Mouse (Mus musculus): ENCODE data around the gene Greb1. TPM values are rescaled to one million over a fixed set of nuclear protein-coding genes. Genes with fewer than 3 reads are reported as not detected.

The Greb1 gene
- polyA plus RNA-seq, 1 experiment from 2014 or later: 0.31 TPM

DNA sequence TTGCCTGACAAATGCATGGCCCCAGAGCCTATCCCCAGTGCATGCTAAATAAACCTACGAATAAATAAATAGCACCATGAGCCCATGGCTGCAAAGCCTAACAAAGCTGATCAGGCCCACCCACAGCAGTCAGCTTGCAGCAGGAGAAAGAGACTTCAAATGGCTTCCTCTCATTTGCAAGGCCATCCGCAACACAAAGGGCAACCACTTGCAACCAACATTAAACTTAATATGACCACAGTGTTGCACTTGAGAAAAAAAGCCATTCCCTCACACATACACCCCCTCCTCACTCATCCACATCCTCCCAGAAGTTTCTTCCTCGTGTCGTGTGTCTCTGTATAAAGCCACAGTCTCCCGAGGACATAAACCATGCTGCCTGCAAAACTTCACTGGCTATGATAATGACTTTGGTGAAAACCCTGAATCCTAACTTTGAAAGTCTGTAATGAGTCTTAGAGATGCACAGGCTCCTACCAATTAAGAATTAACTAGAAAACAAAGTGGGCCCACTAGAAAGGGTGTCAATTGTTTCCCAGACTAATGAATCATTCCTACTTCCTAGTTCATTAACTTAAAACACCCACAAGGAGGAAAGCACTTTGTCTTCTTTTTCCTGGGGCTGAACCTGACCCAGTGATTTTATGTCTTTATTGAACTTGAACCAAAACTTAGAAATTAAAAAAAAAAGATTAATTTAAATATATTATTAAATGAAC, 2.7 kb upstream of the Greb1 start:
- 4% methylated on average over 5 of the region's 5 CpGs for WGBS
- peaks cover 13% of the 10 kb centered on the region for H3K4me1 ChIP-seq

DNA sequence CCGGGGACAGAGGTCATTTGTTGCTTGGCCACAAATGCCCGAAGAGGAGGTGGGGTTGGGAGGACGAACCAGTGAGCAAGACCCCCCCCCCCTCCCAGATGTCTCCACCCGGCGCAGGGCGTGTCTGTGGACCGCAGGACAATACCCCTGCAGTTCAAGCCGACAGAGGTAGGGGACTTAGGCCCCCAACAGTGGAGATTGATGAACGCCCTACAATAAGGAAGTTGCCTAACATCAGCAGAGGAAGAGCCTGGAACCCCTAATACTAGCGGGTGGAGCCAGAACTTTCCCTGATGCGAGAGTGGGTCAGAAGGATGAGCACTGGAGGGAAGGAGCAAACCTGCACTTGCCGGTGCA, 251 bp upstream of the Greb1 start:
- peak; percentile 30 for ATAC-seq (replicated peaks)
- H3K4me3 ChIP-seq: peak overlapping the region; percentile 57
- H3K4me1 ChIP-seq: peaks cover 13% of the 10 kb centered on the region
- peak overlapping the region; percentile 99 for H3K4me2 ChIP-seq (replicated peaks)
- H3K9me3 ChIP-seq: no peaks in the 10 kb centered on the region
- H3K27me3 ChIP-seq: peaks cover 21% of the 10 kb centered on the region
- no peak overlapping the region for H3K27ac ChIP-seq (replicated peaks)
- H3K9ac ChIP-seq (replicated peaks): peak overlapping the region; percentile 51
- H3K36me3 ChIP-seq: no peaks in the 10 kb centered on the region
- 1% methylated on average over 12 of the region's 12 CpGs for WGBS

More for the DNA sequence above, 2.7 kb upstream of the Greb1 start:
- Histone ChIP-seq H3K9ac (replicated peaks) (no peak overlapping the region), H3K36me3 (no peaks in the 10 kb centered on the region), H3K4me3 (no peak overlapping the region), H3K27ac (replicated peaks) (no peak overlapping the region), H3K9me3 (no peaks in the 10 kb centered on the region), H3K4me2 (replicated peaks) (no peak overlapping the region), H3K27me3 (peaks cover 26% of the 10 kb centered on the region)
- no peak for ATAC-seq (replicated peaks)

DNA sequence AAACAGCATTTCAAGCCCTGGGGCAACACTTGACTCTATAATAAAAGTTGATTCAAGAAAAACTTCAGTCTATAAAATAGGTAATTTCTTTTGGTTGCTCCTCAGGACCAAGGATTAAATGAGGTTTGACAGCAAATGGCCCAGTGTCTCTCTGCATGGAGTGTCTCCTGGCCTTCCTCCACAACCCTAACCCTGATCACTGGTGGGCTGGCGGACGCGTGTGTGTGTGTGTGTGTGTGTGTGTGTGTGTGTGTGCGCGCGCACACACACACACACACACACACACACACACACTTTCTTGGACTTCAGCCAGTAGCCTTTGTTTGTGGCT, 793 bp downstream of the Greb1 start:
- Histone ChIP-seq H3K9me3 (no peaks in the 10 kb centered on the region), H3K27me3 (peaks cover 21% of the 10 kb centered on the region), H3K4me3 (peak overlapping the region; percentile 57), H3K4me1 (peaks cover 13% of the 10 kb centered on the region), H3K36me3 (no peaks in the 10 kb centered on the region), H3K9ac (replicated peaks) (no peak overlapping the region; the same call in 1 of the 2 replicates), H3K4me2 (replicated peaks) (peak overlapping the region; percentile 99), H3K27ac (replicated peaks) (no peak overlapping the region)
- ATAC-seq (replicated peaks): peak; percentile 42; the same call in 1 of the 2 replicates
- WGBS: 10% methylated on average over 5 of the region's 6 CpGs

GRCm38 (mm10) chr12:16798894-16799293, 1.8 kb downstream of the Greb1 start:
- ATAC-seq (replicated peaks): no peak
- WGBS: 63% methylated on average over 3 of the region's 3 CpGs
- H3K27ac ChIP-seq (replicated peaks): no peak overlapping the region
- H3K27me3 ChIP-seq: peaks cover 18% of the 10 kb centered on the region
- no peak overlapping the region for H3K9ac ChIP-seq (replicated peaks)
- no peaks in the 10 kb centered on the region for H3K9me3 ChIP-seq
- no peak overlapping the region for H3K4me3 ChIP-seq
- H3K36me3 ChIP-seq: no peaks in the 10 kb centered on the region
- peaks cover 13% of the 10 kb centered on the region for H3K4me1 ChIP-seq
- no peak overlapping the region for H3K4me2 ChIP-seq (replicated peaks)

DNA sequence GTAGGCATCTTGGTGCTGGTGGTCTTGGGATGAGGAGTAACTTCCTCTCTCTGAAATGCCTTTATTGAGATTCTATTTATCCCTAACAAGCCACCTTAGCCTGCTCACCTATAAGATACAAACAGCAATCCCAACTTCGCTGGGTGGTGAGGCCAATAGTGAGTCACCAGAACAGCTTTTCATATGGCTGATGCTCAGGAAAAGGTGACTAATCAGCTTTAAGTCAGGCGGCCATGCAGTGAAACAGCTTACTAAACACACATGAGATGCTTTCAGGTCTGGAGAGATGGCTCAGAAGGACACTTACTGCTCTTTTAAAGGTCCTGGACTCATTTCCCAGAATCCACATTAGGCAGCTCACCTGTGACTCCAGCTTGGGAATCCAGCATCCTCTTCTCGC, 4.9 kb downstream of the Greb1 start:
- ATAC-seq (replicated peaks): no peak
- 85% methylated on average over 3 of the region's 3 CpGs for WGBS
- Histone ChIP-seq H3K9ac (replicated peaks) (no peak overlapping the region), H3K27me3 (peaks cover 7% of the 10 kb centered on the region; the same call in 1 of the 2 replicates), H3K36me3 (no peaks in the 10 kb centered on the region), H3K9me3 (no peaks in the 10 kb centered on the region), H3K4me1 (peaks cover 9% of the 10 kb centered on the region), H3K4me2 (replicated peaks) (no peak overlapping the region), H3K4me3 (no peak overlapping the region), H3K27ac (replicated peaks) (no peak overlapping the region)

GRCm38 (mm10) chr12:16793371-16793770, 7.3 kb downstream of the Greb1 start:
- ATAC-seq (replicated peaks): no peak
- Histone ChIP-seq H3K4me1 (0 out of 2 replicates have a peak, but pooled peaks cover 3% of the 10 kb centered on the region), H3K4me3 (no peak overlapping the region), H3K36me3 (no peaks in the 10 kb centered on the region), H3K9ac (replicated peaks) (no peak overlapping the region), H3K27ac (replicated peaks) (no peak overlapping the region), H3K4me2 (replicated peaks) (no peak overlapping the region), H3K9me3 (no peaks in the 10 kb centered on the region), H3K27me3 (no peaks in the 10 kb centered on the region)
- 93% methylated on average over 4 of the region's 4 CpGs for WGBS

- Histone ChIP-seq H3K4me3 (no peak overlapping the region), H3K27ac (replicated peaks) (no peak overlapping the region), H3K27me3 (no peaks in the 10 kb centered on the region), H3K4me2 (replicated peaks) (no peak overlapping the region), H3K36me3 (no peaks in the 10 kb centered on the region), H3K4me1 (0 out of 2 replicates have a peak, but pooled peaks cover 3% of the 10 kb centered on the region), H3K9ac (replicated peaks) (no peak overlapping the region), H3K9me3 (no peaks in the 10 kb centered on the region)
- WGBS: 52% methylated on average over 4 of the region's 4 CpGs
- ATAC-seq (replicated peaks): no peak
Measured at GRCm38 (mm10) chr12:16790456-16790855, 10.2 kb downstream of the Greb1 start.

DNA sequence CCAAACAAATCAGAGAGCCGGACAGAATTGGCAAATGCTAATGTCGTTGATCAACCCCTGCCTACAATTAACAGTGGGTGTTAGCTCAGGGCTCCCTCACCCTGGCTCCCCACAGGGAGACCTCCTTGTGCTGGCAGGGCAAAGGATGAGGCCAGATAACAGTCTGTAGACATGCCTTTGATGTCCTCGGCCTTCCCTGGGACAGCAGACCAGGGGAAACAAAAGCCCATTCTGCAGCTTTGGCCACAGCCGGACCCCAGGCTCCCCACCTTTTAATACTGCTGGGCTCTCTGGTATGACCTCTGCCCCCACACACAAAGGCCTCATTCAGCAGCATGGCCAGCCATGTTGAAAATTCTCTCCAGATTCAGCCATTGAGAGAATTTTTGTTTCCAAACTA, 10.9 kb downstream of the Greb1 start:
- Histone ChIP-seq H3K9ac (replicated peaks) (no peak overlapping the region), H3K27me3 (no peaks in the 10 kb centered on the region), H3K4me1 (0 out of 2 replicates have a peak, but pooled peaks cover 3% of the 10 kb centered on the region), H3K9me3 (no peaks in the 10 kb centered on the region), H3K4me2 (replicated peaks) (no peak overlapping the region), H3K36me3 (no peaks in the 10 kb centered on the region), H3K27ac (replicated peaks) (no peak overlapping the region), H3K4me3 (no peak overlapping the region)
- WGBS: 7% methylated on average over 4 of the region's 4 CpGs
- no peak for ATAC-seq (replicated peaks)

DNA sequence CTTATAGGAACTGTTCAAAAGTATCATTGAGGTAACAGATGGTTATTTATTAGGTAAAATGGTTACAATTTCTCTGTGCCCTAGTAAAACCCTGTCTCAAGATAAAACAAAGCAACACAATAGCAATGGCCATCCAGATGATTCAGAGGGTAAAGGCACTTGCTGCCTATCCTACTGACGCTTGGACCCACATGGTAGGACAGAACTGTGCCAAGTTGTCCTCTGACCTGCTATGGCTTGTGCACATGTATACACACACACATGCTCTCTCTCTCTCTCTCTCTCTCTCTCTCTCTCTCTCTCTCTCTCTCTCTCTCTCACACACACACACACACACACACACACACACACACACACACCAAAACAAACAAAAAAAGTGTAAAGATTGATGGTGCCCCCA, 11.5 kb downstream of the Greb1 start:
- 17% methylated on average over 1 of the region's 1 CpGs for WGBS
- no peak for ATAC-seq (replicated peaks)

GRCm38 (mm10) chr12:16788600-16788999, 12.1 kb downstream of the Greb1 start:
- Histone ChIP-seq H3K4me2 (replicated peaks) (no peak overlapping the region), H3K9me3 (no peaks in the 10 kb centered on the region), H3K27me3 (no peaks in the 10 kb centered on the region), H3K9ac (replicated peaks) (no peak overlapping the region), H3K4me3 (no peak overlapping the region), H3K36me3 (no peaks in the 10 kb centered on the region), H3K4me1 (0 out of 2 replicates have a peak, but pooled peaks cover 3% of the 10 kb centered on the region), H3K27ac (replicated peaks) (no peak overlapping the region)
- 67% methylated on average over 2 of the region's 2 CpGs for WGBS
- no peak for ATAC-seq (replicated peaks)

More for the DNA sequence above, 11.5 kb downstream of the Greb1 start:
- Histone ChIP-seq H3K9ac (replicated peaks) (no peak overlapping the region), H3K27ac (replicated peaks) (no peak overlapping the region), H3K36me3 (no peaks in the 10 kb centered on the region), H3K4me1 (0 out of 2 replicates have a peak, but pooled peaks cover 3% of the 10 kb centered on the region), H3K4me2 (replicated peaks) (no peak overlapping the region), H3K4me3 (no peak overlapping the region), H3K9me3 (no peaks in the 10 kb centered on the region), H3K27me3 (no peaks in the 10 kb centered on the region)

GRCm38 (mm10) chr12:16781034-16781746, 19.5 kb downstream of the Greb1 start:
- no peak overlapping the region for H3K4me3 ChIP-seq
- no peaks in the 10 kb centered on the region for H3K9me3 ChIP-seq
- no peaks in the 10 kb centered on the region for H3K27me3 ChIP-seq
- no peak overlapping the region for H3K9ac ChIP-seq (replicated peaks)
- no peak for ATAC-seq (replicated peaks)
- H3K4me1 ChIP-seq: no peaks in the 10 kb centered on the region
- H3K36me3 ChIP-seq: no peaks in the 10 kb centered on the region
- H3K4me2 ChIP-seq (replicated peaks): no peak overlapping the region
- 90% methylated on average over 14 of the region's 14 CpGs for WGBS
- H3K27ac ChIP-seq (replicated peaks): no peak overlapping the region

DNA sequence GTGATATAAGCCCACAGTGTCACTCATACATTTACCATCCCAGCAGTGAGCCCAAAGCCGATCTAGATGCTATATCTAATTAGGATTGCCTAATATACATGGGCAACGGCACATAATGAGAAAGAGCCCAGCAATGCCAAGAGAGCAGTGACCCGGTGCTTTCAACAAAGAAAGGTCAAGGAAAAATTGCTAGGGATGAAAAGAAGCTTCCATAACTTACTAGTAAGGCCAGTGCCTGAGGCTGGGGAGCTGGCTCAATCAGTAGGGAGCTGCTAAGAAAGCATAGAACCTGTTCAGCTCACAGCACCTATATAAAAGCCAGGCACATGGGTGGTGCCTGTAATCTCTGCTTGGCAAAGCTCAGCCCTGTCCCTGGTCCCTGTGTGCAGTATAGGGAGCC, 20.4 kb downstream of the Greb1 start:
- Histone ChIP-seq H3K36me3 (no peaks in the 10 kb centered on the region), H3K9ac (replicated peaks) (no peak overlapping the region), H3K9me3 (no peaks in the 10 kb centered on the region), H3K4me2 (replicated peaks) (no peak overlapping the region), H3K27ac (replicated peaks) (no peak overlapping the region), H3K4me1 (no peaks in the 10 kb centered on the region), H3K4me3 (no peak overlapping the region), H3K27me3 (no peaks in the 10 kb centered on the region)
- no peak for ATAC-seq (replicated peaks)
- WGBS: 68% methylated on average over 3 of the region's 3 CpGs

Data from forebrain, embryonic 15.5 days (tissue).